Mouse (Mus musculus): ENCODE measurements around the gene Gm10037. TPM values are rescaled to one million over a fixed set of nuclear protein-coding genes. Genes with fewer than 3 reads are reported as not detected.
"Not testable (repeated sequence)": the region's sequence is repeated elsewhere in the genome, so short reads cannot be mapped to it uniquely, and the experiment has no call there.

Gm10037 gene
- total RNA-seq (2021) = 10 to 100 TPM; 10.9 to 14.6 TPM
- long read RNA-seq, experiment 1, partial matches to known transcripts = 0 of 1 reads
- long read RNA-seq, experiment 1, other reads (novel, unspliced or antisense) = 1 of 1 reads
- long read RNA-seq, experiment 2, partial matches to known transcripts = 1 of 5 reads
- long read RNA-seq, experiment 2, other reads (novel, unspliced or antisense) = 4 of 5 reads

- no peak for TF ChIP-seq CTCF (conservative IDR thresholded peaks at IDR 0.05)
- peak within 1 kb of the TSS; percentile 88 for H3K27ac ChIP-seq
- peak within 1 kb of the TSS; percentile 74 for H3K4me3 ChIP-seq
- DNase-seq (ENCODE audit: low spot score in 2 of 2) = peak; percentile 65 to 69
Observed at GRCm38 (mm10) chr13:67830911-67831336, at the start of gene Gm10037. Gm10037 (plus strand) TSS chr13:67831106.

GRCm38 (mm10) chr13:67791921-67792455 is 38.9 kb upstream of the Gm10037 start:
- TF ChIP-seq CTCF (conservative IDR thresholded peaks at IDR 0.05) = no peak
- no peak for DNase-seq (ENCODE audit: low spot score in 2 of 2)
- no peak overlapping the region for H3K4me3 ChIP-seq

GRCm38 (mm10) chr13:67798618-67799017 is 32.3 kb upstream of the Gm10037 start:
- H3K4me3 ChIP-seq = no peak overlapping the region
- no peak overlapping the region for H3K27ac ChIP-seq
- no peak for TF ChIP-seq CTCF (conservative IDR thresholded peaks at IDR 0.05)
- no peak for DNase-seq (ENCODE audit: low spot score in 2 of 2)

More at GRCm38 (mm10) chr13:67791921-67792455, 38.9 kb upstream of the Gm10037 start:
- H3K27ac ChIP-seq = no peak overlapping the region

- not testable (repeated sequence) for H3K27ac ChIP-seq; DNase-seq (ENCODE audit: low spot score in 2 of 2); H3K4me3 ChIP-seq
Observed at GRCm38 (mm10) chr13:67799151-67799550, 31.8 kb upstream of the Gm10037 start.

GRCm38 (mm10) chr13:67811651-67812210 is 19.2 kb upstream of the Gm10037 start:
- Histone ChIP-seq H3K4me3 (no peak overlapping the region), H3K27ac (no peak overlapping the region)
- no peak for DNase-seq (ENCODE audit: low spot score in 2 of 2)
- TF ChIP-seq CTCF (conservative IDR thresholded peaks at IDR 0.05) = no peak

- no peak for DNase-seq (ENCODE audit: low spot score in 2 of 2)
- no peak for TF ChIP-seq CTCF (conservative IDR thresholded peaks at IDR 0.05)
- Histone ChIP-seq H3K4me3 (peak overlapping the region; percentile 70), H3K27ac (peak overlapping the region; percentile 89; the same call in 1 of the 2 replicates)
Observed at GRCm38 (mm10) chr13:67812961-67813709, 17.8 kb upstream of the Gm10037 start.

GRCm38 (mm10) chr13:67813710-67814660 is 16.9 kb upstream of the Gm10037 start, which contains the start of gene Zfp273:
Zfp273 (plus strand) TSS chr13:67813740.
- Histone ChIP-seq H3K4me3 (peak within 1 kb of the TSS; percentile 70), H3K27ac (peak within 1 kb of the TSS; percentile 89)
- peak; percentile 73 to 85 for DNase-seq (ENCODE audit: low spot score in 2 of 2)
- TF ChIP-seq CTCF (conservative IDR thresholded peaks at IDR 0.05) = no peak

GRCm38 (mm10) chr13:67818636-67819035 is 12.3 kb upstream of the Gm10037 start:
- H3K4me3 ChIP-seq = no peak overlapping the region
- DNase-seq (ENCODE audit: low spot score in 2 of 2) = peak in 1 of 2 experiments; percentile 29
- H3K27ac ChIP-seq = peak overlapping the region; percentile 36; the same call in 1 of the 2 replicates
- TF ChIP-seq CTCF (conservative IDR thresholded peaks at IDR 0.05) = no peak

- not testable (repeated sequence) for DNase-seq (ENCODE audit: low spot score in 2 of 2); H3K27ac ChIP-seq; H3K4me3 ChIP-seq
- TF ChIP-seq CTCF (conservative IDR thresholded peaks at IDR 0.05) = peak; percentile 50
Observed at GRCm38 (mm10) chr13:67833137-67833536, 2.2 kb downstream of the Gm10037 start.

GRCm38 (mm10) chr13:67843775-67844118 is 12.8 kb downstream of the Gm10037 start:
- TF ChIP-seq CTCF (conservative IDR thresholded peaks at IDR 0.05) = no peak
- DNase-seq (ENCODE audit: low spot score in 2 of 2) = no peak
- Histone ChIP-seq H3K4me3 (peak overlapping the region; percentile 43), H3K27ac (peak overlapping the region; percentile 90)

- peak; percentile 76 for TF ChIP-seq CTCF (conservative IDR thresholded peaks at IDR 0.05)
- H3K4me3 ChIP-seq = peak overlapping the region; percentile 43
- H3K27ac ChIP-seq = peak overlapping the region; percentile 90
- peak; percentile 53 to 63 for DNase-seq (ENCODE audit: low spot score in 2 of 2)
Observed at GRCm38 (mm10) chr13:67844119-67844852, 13.4 kb downstream of the Gm10037 start.

GRCm38 (mm10) chr13:67844853-67845194 is 13.9 kb downstream of the Gm10037 start:
- no peak for TF ChIP-seq CTCF (conservative IDR thresholded peaks at IDR 0.05)
- peak overlapping the region; percentile 43 for H3K4me3 ChIP-seq
- no peak for DNase-seq (ENCODE audit: low spot score in 2 of 2)
- H3K27ac ChIP-seq = peak overlapping the region; percentile 75
